Mouse (Mus musculus): ENCODE measurements around the gene Tymp. TPM values are rescaled to one million over a fixed set of nuclear protein-coding genes. Genes with fewer than 3 reads are reported as not detected.

Gene Tymp
- polyA plus RNA-seq, 1 experiment from 2014 or later, result 1.4 TPM

GRCm38 (mm10) chr15:89399716-89400115 is 22.9 kb upstream of the Tymp start:
- no peak for ATAC-seq (ENCODE audit: insufficient read depth, low FRiP score)
- H3K9me3 ChIP-seq (replicated peaks; ENCODE audit: control insufficient read depth, low read length), result no peaks in the 10 kb centered on the region
- no peaks in the 10 kb centered on the region for H3K36me3 ChIP-seq (ENCODE audit: control insufficient read depth, insufficient read depth, low read length)
- no peaks in the 10 kb centered on the region for H3K27me3 ChIP-seq (ENCODE audit: control insufficient read depth, insufficient read depth, low read length)
- no peak overlapping the region for H3K4me2 ChIP-seq (ENCODE audit: low read depth, low read length)
- 57% methylated on average over 1 of the region's 1 CpGs for WGBS
- H3K4me3 ChIP-seq (replicated peaks; ENCODE audit: low read length), result no peak overlapping the region
- no peaks in the 10 kb centered on the region for H3K4me1 ChIP-seq (ENCODE audit: control insufficient read depth, insufficient read depth, low read length)
- H3K27ac ChIP-seq (ENCODE audit: low read length), result no peak overlapping the region
- H3K9ac ChIP-seq (ENCODE audit: low read length), result no peak overlapping the region

- Histone ChIP-seq H3K4me2 (ENCODE audit: low read depth, low read length) (no peak overlapping the region), H3K27me3 (ENCODE audit: control insufficient read depth, insufficient read depth, low read length) (no peaks in the 10 kb centered on the region), H3K9ac (ENCODE audit: low read length) (no peak overlapping the region), H3K9me3 (replicated peaks; ENCODE audit: control insufficient read depth, low read length) (no peaks in the 10 kb centered on the region), H3K27ac (ENCODE audit: low read length) (no peak overlapping the region), H3K4me3 (replicated peaks; ENCODE audit: low read length) (no peak overlapping the region), H3K36me3 (ENCODE audit: control insufficient read depth, insufficient read depth, low read length) (no peaks in the 10 kb centered on the region), H3K4me1 (ENCODE audit: control insufficient read depth, insufficient read depth, low read length) (no peaks in the 10 kb centered on the region)
- 72% methylated on average over 2 of the region's 2 CpGs for WGBS
- ATAC-seq (ENCODE audit: insufficient read depth, low FRiP score), result no peak
These were observed 21.3 kb upstream of the Tymp start for GRCm38 (mm10) chr15:89398146-89398545.

GRCm38 (mm10) chr15:89396883-89397282 is 20.0 kb upstream of the Tymp start:
- no peak overlapping the region for H3K27ac ChIP-seq (ENCODE audit: low read length)
- no peak overlapping the region for H3K4me2 ChIP-seq (ENCODE audit: low read depth, low read length)
- no peaks in the 10 kb centered on the region for H3K36me3 ChIP-seq (ENCODE audit: control insufficient read depth, insufficient read depth, low read length)
- 0 out of 2 replicates have a peak, but pooled peaks have one; percentile 44 for ATAC-seq (ENCODE audit: insufficient read depth, low FRiP score)
- no peaks in the 10 kb centered on the region for H3K9me3 ChIP-seq (replicated peaks; ENCODE audit: control insufficient read depth, low read length)
- no peaks in the 10 kb centered on the region for H3K4me1 ChIP-seq (ENCODE audit: control insufficient read depth, insufficient read depth, low read length)
- WGBS, result 80% methylated on average over 4 of the region's 4 CpGs
- H3K27me3 ChIP-seq (ENCODE audit: control insufficient read depth, insufficient read depth, low read length), result no peaks in the 10 kb centered on the region
- H3K4me3 ChIP-seq (replicated peaks; ENCODE audit: low read length), result no peak overlapping the region
- no peak overlapping the region for H3K9ac ChIP-seq (ENCODE audit: low read length)

- no peak overlapping the region for H3K4me3 ChIP-seq (replicated peaks; ENCODE audit: low read length)
- no peak overlapping the region for H3K27ac ChIP-seq (ENCODE audit: low read length)
- H3K36me3 ChIP-seq (ENCODE audit: control insufficient read depth, insufficient read depth, low read length), result no peaks in the 10 kb centered on the region
- no peaks in the 10 kb centered on the region for H3K4me1 ChIP-seq (ENCODE audit: control insufficient read depth, insufficient read depth, low read length)
- no peaks in the 10 kb centered on the region for H3K9me3 ChIP-seq (replicated peaks; ENCODE audit: control insufficient read depth, low read length)
- no peak overlapping the region for H3K4me2 ChIP-seq (ENCODE audit: low read depth, low read length)
- H3K9ac ChIP-seq (ENCODE audit: low read length), result no peak overlapping the region
- H3K27me3 ChIP-seq (ENCODE audit: control insufficient read depth, insufficient read depth, low read length), result no peaks in the 10 kb centered on the region
- no peak for ATAC-seq (ENCODE audit: insufficient read depth, low FRiP score)
- 86% methylated on average over 10 of the region's 10 CpGs for WGBS
These were observed 13.2 kb upstream of the Tymp start for GRCm38 (mm10) chr15:89390081-89390480.

- no peaks in the 10 kb centered on the region for H3K36me3 ChIP-seq (ENCODE audit: control insufficient read depth, insufficient read depth, low read length)
- no peaks in the 10 kb centered on the region for H3K4me1 ChIP-seq (ENCODE audit: control insufficient read depth, insufficient read depth, low read length)
- H3K27ac ChIP-seq (ENCODE audit: low read length), result no peak overlapping the region
- H3K4me3 ChIP-seq (replicated peaks; ENCODE audit: low read length), result no peak overlapping the region
- no peak for ATAC-seq (ENCODE audit: insufficient read depth, low FRiP score)
- 34% methylated on average over 12 of the region's 12 CpGs for whole genome bisulfite sequencing
- no peak overlapping the region; the same call in 1 of the 2 replicates for H3K9ac ChIP-seq (ENCODE audit: low read length)
- H3K27me3 ChIP-seq (ENCODE audit: control insufficient read depth, insufficient read depth, low read length), result no peaks in the 10 kb centered on the region
- H3K9me3 ChIP-seq (replicated peaks; ENCODE audit: control insufficient read depth, low read length), result no peaks in the 10 kb centered on the region
- no peak overlapping the region for H3K4me2 ChIP-seq (ENCODE audit: low read depth, low read length)
These were observed 10.3 kb upstream of the Tymp start for GRCm38 (mm10) chr15:89387127-89387526.

- no peak within 1 kb of the TSS for H3K4me2 ChIP-seq (ENCODE audit: low read depth, low read length)
- no peak within 1 kb of the TSS for H3K27ac ChIP-seq (ENCODE audit: low read length)
- H3K4me3 ChIP-seq (replicated peaks; ENCODE audit: low read length), result no peak within 1 kb of the TSS
- WGBS, result 84% methylated on average over 7 of the region's 7 CpGs
- no peak for ATAC-seq (ENCODE audit: insufficient read depth, low FRiP score)
- no peaks in the 10 kb centered on the region for H3K36me3 ChIP-seq (ENCODE audit: control insufficient read depth, insufficient read depth, low read length)
- no peaks in the 10 kb centered on the region for H3K9me3 ChIP-seq (replicated peaks; ENCODE audit: control insufficient read depth, low read length)
- peaks cover 6% of the 10 kb centered on the region for H3K27me3 ChIP-seq (ENCODE audit: control insufficient read depth, insufficient read depth, low read length)
- no peak within 1 kb of the TSS for H3K9ac ChIP-seq (ENCODE audit: low read length)
- H3K4me1 ChIP-seq (ENCODE audit: control insufficient read depth, insufficient read depth, low read length), result no peaks in the 10 kb centered on the region
These were observed 7.8 kb upstream of the Tymp start, which contains the start of gene Klhdc7b for GRCm38 (mm10) chr15:89384617-89385016. Gene Klhdc7b (plus strand): TSS chr15:89384917.

GRCm38 (mm10) chr15:89379429-89379828 is 2.6 kb upstream of the Tymp start:
- 14% methylated on average over 10 of the region's 10 CpGs for WGBS
- H3K4me3 ChIP-seq (replicated peaks; ENCODE audit: low read length), result peak overlapping the region; percentile 42

GRCm38 (mm10) chr15:89378831-89379401 is 2.1 kb upstream of the Tymp start, which contains the start of gene Odf3b:
Gene Odf3b (minus strand): TSS chr15:89379282.
- ATAC-seq (ENCODE audit: insufficient read depth, low FRiP score), result peak; percentile 18; the same call in 1 of the 2 replicates
- WGBS, result under 1% methylated on average over 33 of the region's 33 CpGs
- H3K27ac ChIP-seq (ENCODE audit: low read length), result no peak within 1 kb of the TSS
- no peaks in the 10 kb centered on the region for H3K36me3 ChIP-seq (ENCODE audit: control insufficient read depth, insufficient read depth, low read length)
- peaks cover 12% of the 10 kb centered on the region for H3K4me1 ChIP-seq (ENCODE audit: control insufficient read depth, insufficient read depth, low read length)
- peak within 1 kb of the TSS; percentile 50 for H3K9ac ChIP-seq (ENCODE audit: low read length)
- H3K27me3 ChIP-seq (ENCODE audit: control insufficient read depth, insufficient read depth, low read length), result peaks cover 42% of the 10 kb centered on the region
- peak within 1 kb of the TSS; percentile 58 for H3K4me2 ChIP-seq (ENCODE audit: low read depth, low read length)
- H3K9me3 ChIP-seq (replicated peaks; ENCODE audit: control insufficient read depth, low read length), result no peaks in the 10 kb centered on the region
- peak within 1 kb of the TSS; percentile 42 for H3K4me3 ChIP-seq (replicated peaks; ENCODE audit: low read length)

More at GRCm38 (mm10) chr15:89379429-89379828, 2.6 kb upstream of the Tymp start:
- no peak for ATAC-seq (ENCODE audit: insufficient read depth, low FRiP score)
- Histone ChIP-seq H3K9me3 (replicated peaks; ENCODE audit: control insufficient read depth, low read length) (no peaks in the 10 kb centered on the region), H3K4me1 (ENCODE audit: control insufficient read depth, insufficient read depth, low read length) (peaks cover 8% of the 10 kb centered on the region; the same call in 1 of the 2 replicates), H3K9ac (ENCODE audit: low read length) (no peak overlapping the region; the same call in 1 of the 2 replicates), H3K27me3 (ENCODE audit: control insufficient read depth, insufficient read depth, low read length) (peaks cover 42% of the 10 kb centered on the region), H3K27ac (ENCODE audit: low read length) (no peak overlapping the region), H3K36me3 (ENCODE audit: control insufficient read depth, insufficient read depth, low read length) (no peaks in the 10 kb centered on the region), H3K4me2 (ENCODE audit: low read depth, low read length) (peak overlapping the region; percentile 58)

- H3K4me1 ChIP-seq (ENCODE audit: control insufficient read depth, insufficient read depth, low read length), result peaks cover 12% of the 10 kb centered on the region
- no peaks in the 10 kb centered on the region for H3K36me3 ChIP-seq (ENCODE audit: control insufficient read depth, insufficient read depth, low read length)
- peak overlapping the region; percentile 58 for H3K4me2 ChIP-seq (ENCODE audit: low read depth, low read length)
- H3K9ac ChIP-seq (ENCODE audit: low read length), result peak overlapping the region; percentile 50
- no peaks in the 10 kb centered on the region for H3K9me3 ChIP-seq (replicated peaks; ENCODE audit: control insufficient read depth, low read length)
- peak overlapping the region; percentile 42 for H3K4me3 ChIP-seq (replicated peaks; ENCODE audit: low read length)
- 14% methylated on average over 46 of the region's 46 CpGs for WGBS
- H3K27ac ChIP-seq (ENCODE audit: low read length), result no peak overlapping the region
- ATAC-seq (ENCODE audit: insufficient read depth, low FRiP score), result no peak
- peaks cover 42% of the 10 kb centered on the region for H3K27me3 ChIP-seq (ENCODE audit: control insufficient read depth, insufficient read depth, low read length)
These were observed 1.3 kb upstream of the Tymp start for GRCm38 (mm10) chr15:89377938-89378828.
